Mouse (Mus musculus): ENCODE data around the gene Arpc5l.

DNA sequence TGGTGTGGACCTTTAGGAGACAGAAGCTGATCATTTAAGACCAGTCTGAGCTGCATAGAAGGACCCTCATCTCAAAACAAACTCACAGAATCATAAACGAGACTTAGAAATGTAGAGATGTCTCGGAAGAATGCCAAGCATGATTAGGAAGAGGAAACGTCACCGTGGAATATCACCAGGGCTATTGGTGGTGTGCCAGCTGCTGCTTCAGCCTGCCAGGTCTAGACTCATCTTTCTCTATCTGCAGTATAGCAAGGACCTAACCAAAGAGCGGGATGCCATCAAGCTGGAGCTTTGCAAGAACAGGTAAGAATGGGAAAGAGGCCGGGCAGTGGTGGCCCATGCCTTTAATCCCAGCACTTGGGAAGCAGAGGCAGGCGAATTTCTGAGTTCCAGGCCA, 31.4 kb upstream of the Arpc5l start:
- no peak for TF ChIP-seq CTCF (conservative IDR thresholded peaks at IDR 0.05; ENCODE audit: low read length)
- TF ChIP-seq NANOG (IDR thresholded peaks at IDR 0.05; ENCODE audit: borderline replicate concordance, low read length), result no peak
- no peak for TF ChIP-seq POU5F1 (IDR thresholded peaks at IDR 0.05; ENCODE audit: borderline replicate concordance, low read length)

Measured in E14TG2a.4 (cell line).